Mouse (Mus musculus) hindbrain, embryonic 10.5 days (tissue): ENCODE measurements at regions not wholly inside any gene's neighbourhood (a gene's known extent, or its start where the extent isn't known, plus 50 kb on each side); places are given as distances from the start of the nearest gene placed in this dataset.

ENCODE experiments used
- DNase-seq: peaks from one replicate; pipeline ENCODE4 v3.0.0-alpha.2; 2017; ENCODE audit warnings: low spot score
- H3K27ac ChIP-seq: fragments of 300-500 bp; sonication (generic); 2 replicates; pipeline ENCODE4 v1.5.1; 2016; ENCODE audit warnings: mild to moderate bottlenecking, moderate library complexity
- H3K27me3 ChIP-seq: fragments of 300-500 bp; sonication (generic); 2 replicates; pipeline ENCODE4 v1.6.1; 2016; ENCODE audit warnings: mild to moderate bottlenecking; ENCODE audit not compliant: poor library complexity, insufficient read depth, severe bottlenecking
- H3K36me3 ChIP-seq: fragments of 300-500 bp; sonication (generic); 2 replicates; pipeline ENCODE4 v1.6.1; 2016; ENCODE audit warnings: mild to moderate bottlenecking, moderate library complexity
- H3K4me1 ChIP-seq: fragments of 300-500 bp; sonication (generic); replicated peaks from 2 replicates; pipeline ENCODE4 v1.6.1; 2016; ENCODE audit warnings: mild to moderate bottlenecking
- H3K4me3 ChIP-seq: fragments of 300-500 bp; sonication (generic); 2 replicates; pipeline ENCODE4 v1.5.1; 2016; ENCODE audit warnings: mild to moderate bottlenecking, moderate library complexity
- H3K9me3 ChIP-seq: fragments of 300-500 bp; sonication (generic); 2 replicates; pipeline ENCODE4 v1.6.1; 2016; ENCODE audit warnings: mild to moderate bottlenecking, moderate library complexity
- WGBS: fragments of 180-500 bp; shearing (Covaris S2); methylation state at CpG from one replicate; pipeline ENCODE4 v1.1.7; 2016; 5-methylcytosine and 5-hydroxymethylcytosine counted together

GRCm38 (mm10) chr8:113916649-113917048 is 68.1 kb upstream of the Adamts18 start:
- H3K36me3 ChIP-seq = no peaks in the 10 kb centered on the region
- H3K27ac ChIP-seq = no peak overlapping the region
- no peaks in the 10 kb centered on the region for H3K27me3 ChIP-seq
- no peaks in the 10 kb centered on the region for H3K9me3 ChIP-seq
- no peak for DNase-seq
- H3K4me3 ChIP-seq = no peak overlapping the region
- H3K4me1 ChIP-seq = no peaks in the 10 kb centered on the region
- WGBS = 87% methylated on average over 3 of the region's 3 CpGs

DNA sequence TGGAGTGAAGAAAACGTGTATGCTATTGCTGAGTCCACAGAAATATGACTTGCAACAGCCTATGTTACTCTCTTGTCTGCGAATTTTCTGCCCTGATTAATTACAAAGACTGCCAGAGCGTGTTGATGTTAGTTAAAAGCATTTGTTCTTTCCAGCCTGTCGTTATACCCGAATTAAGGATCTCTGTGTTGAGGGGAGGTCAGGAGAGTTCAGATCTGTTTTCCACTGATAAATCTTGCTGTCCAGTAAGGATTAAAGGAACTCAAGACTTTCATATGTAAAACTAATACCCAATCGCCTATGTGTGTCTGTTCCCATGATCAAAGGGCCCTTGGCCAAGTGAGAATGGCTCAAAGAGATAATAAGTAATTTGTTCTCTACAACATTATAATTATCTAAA is 68.7 kb upstream of the Adamts18 start:
- 66% methylated on average over 6 of the region's 6 CpGs for WGBS
- Histone ChIP-seq H3K36me3 (no peaks in the 10 kb centered on the region), H3K4me3 (no peak overlapping the region), H3K4me1 (no peaks in the 10 kb centered on the region), H3K27ac (no peak overlapping the region), H3K9me3 (no peaks in the 10 kb centered on the region), H3K27me3 (no peaks in the 10 kb centered on the region)
- DNase-seq = no peak

DNA sequence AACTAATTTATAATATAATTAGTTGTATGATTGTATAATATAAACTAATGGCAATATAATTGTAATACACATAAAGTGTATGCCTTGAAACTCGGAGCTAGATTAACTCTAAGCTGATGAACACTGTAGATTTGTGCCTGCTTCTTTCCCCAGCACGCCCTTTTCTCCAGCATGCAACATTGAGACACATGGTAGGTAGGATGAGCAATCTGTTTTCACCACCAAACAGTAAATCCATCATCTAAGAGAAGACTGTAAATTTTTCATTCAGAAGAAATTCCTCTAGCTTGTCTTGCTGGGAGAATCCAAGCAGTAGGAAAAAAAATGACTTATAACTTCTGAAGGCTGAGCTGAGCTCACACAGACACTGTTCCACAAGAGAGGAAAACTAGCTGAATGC is 71.8 kb upstream of the Adamts18 start:
- no peaks in the 10 kb centered on the region for H3K27me3 ChIP-seq
- no peaks in the 10 kb centered on the region for H3K4me1 ChIP-seq
- WGBS = 81% methylated on average over 2 of the region's 2 CpGs
- H3K4me3 ChIP-seq = no peak overlapping the region
- H3K27ac ChIP-seq = no peak overlapping the region
- no peaks in the 10 kb centered on the region for H3K9me3 ChIP-seq
- H3K36me3 ChIP-seq = no peaks in the 10 kb centered on the region
- DNase-seq = no peak

GRCm38 (mm10) chr8:113923381-113923780 is 74.8 kb upstream of the Adamts18 start:
- no peaks in the 10 kb centered on the region for H3K4me1 ChIP-seq
- no peaks in the 10 kb centered on the region for H3K27me3 ChIP-seq
- H3K27ac ChIP-seq = no peak overlapping the region
- no peak for DNase-seq
- H3K9me3 ChIP-seq = no peaks in the 10 kb centered on the region
- WGBS = 72% methylated on average over 3 of the region's 3 CpGs
- no peaks in the 10 kb centered on the region for H3K36me3 ChIP-seq
- H3K4me3 ChIP-seq = no peak overlapping the region

GRCm38 (mm10) chr8:113953721-113954120 is 105.2 kb upstream of the Adamts18 start:
- DNase-seq = no peak
- H3K36me3 ChIP-seq = no peaks in the 10 kb centered on the region
- no peak overlapping the region for H3K4me3 ChIP-seq
- no peak overlapping the region for H3K27ac ChIP-seq
- H3K9me3 ChIP-seq = no peaks in the 10 kb centered on the region
- 88% methylated on average over 3 of the region's 3 CpGs for WGBS
- H3K4me1 ChIP-seq = no peaks in the 10 kb centered on the region
- H3K27me3 ChIP-seq = no peaks in the 10 kb centered on the region

DNA sequence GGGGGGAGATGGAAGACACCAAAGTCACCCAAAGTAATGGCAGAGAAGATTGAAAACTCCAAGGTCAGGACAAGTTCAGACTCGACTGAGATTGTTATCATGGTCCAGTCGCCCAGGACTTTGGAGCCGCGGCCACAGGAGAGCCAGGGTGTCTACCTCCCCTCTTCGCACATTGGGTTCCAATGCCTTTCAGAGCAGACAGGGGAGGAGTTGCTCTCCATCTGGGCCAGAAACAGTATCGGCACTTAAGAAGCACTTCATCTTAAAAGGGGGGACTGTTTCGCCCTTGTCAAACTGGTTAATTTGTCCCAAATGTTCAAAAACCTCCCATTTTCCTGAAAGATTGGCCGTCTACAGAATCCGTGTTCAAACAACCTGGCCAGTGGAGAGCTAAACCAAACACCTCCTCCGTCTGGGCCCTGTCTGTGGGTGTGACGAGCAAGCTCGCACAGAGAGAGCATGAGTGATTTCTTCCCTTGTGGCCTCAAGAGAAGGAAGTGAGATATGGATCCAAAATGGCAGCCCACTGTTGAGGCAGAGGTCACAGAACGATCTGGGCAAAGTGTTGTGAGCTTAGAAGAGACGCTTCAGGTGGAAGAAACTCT is 108.0 kb upstream of the Adamts18 start:
- 90% methylated on average over 14 of the region's 14 CpGs for WGBS
- no peaks in the 10 kb centered on the region for H3K4me1 ChIP-seq
- no peaks in the 10 kb centered on the region for H3K36me3 ChIP-seq
- DNase-seq = no peak
- H3K27me3 ChIP-seq = no peaks in the 10 kb centered on the region
- no peak overlapping the region for H3K27ac ChIP-seq
- no peak overlapping the region for H3K4me3 ChIP-seq
- no peaks in the 10 kb centered on the region for H3K9me3 ChIP-seq

GRCm38 (mm10) chr8:113957821-113958220 is 109.3 kb upstream of the Adamts18 start:
- no peak for DNase-seq
- H3K36me3 ChIP-seq = no peaks in the 10 kb centered on the region
- no peaks in the 10 kb centered on the region for H3K9me3 ChIP-seq
- 56% methylated on average over 6 of the region's 6 CpGs for WGBS
- H3K4me1 ChIP-seq = peaks cover under 1% of the 10 kb centered on the region; the same call in 1 of the 2 replicates
- no peak overlapping the region for H3K27ac ChIP-seq
- no peaks in the 10 kb centered on the region; the same call in 1 of the 2 replicates for H3K27me3 ChIP-seq
- H3K4me3 ChIP-seq = no peak overlapping the region

GRCm38 (mm10) chr8:113975810-113976209 is 127.3 kb upstream of the Adamts18 start:
- Histone ChIP-seq H3K4me3 (no peak overlapping the region), H3K27ac (no peak overlapping the region; the same call in 1 of the 2 replicates), H3K27me3 (peaks cover 2% of the 10 kb centered on the region; the same call in 1 of the 2 replicates), H3K36me3 (no peaks in the 10 kb centered on the region), H3K9me3 (no peaks in the 10 kb centered on the region), H3K4me1 (peaks cover 12% of the 10 kb centered on the region)
- 84% methylated on average over 5 of the region's 5 CpGs for WGBS
- no peak for DNase-seq

DNA sequence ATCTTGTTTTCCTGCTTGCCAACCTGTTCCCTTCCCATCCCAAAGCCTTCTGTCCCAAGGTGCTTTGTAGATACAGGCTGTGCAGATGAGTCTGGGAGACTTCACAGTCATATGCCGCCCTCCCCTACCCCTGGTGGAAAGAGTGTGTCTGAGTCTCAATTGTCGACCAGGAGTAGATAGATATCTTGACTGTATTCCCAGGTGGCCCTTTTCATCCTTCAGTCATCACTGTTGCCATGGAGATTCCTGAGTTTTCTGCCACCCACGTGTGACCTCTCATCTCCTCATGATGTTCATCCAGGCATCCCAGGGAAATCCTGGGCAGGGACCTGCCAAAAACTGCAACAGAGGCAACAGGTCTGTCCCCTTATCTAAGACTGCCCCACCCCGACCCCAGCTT is 128.1 kb upstream of the Adamts18 start:
- Histone ChIP-seq H3K9me3 (no peaks in the 10 kb centered on the region), H3K27ac (no peak overlapping the region), H3K4me1 (peaks cover 19% of the 10 kb centered on the region), H3K4me3 (no peak overlapping the region), H3K27me3 (peaks cover 7% of the 10 kb centered on the region; the same call in 1 of the 2 replicates), H3K36me3 (no peaks in the 10 kb centered on the region)
- DNase-seq = no peak
- 50% methylated on average over 4 of the region's 4 CpGs for WGBS

GRCm38 (mm10) chr8:113977072-113977471 is 128.5 kb upstream of the Adamts18 start:
- peaks cover 7% of the 10 kb centered on the region; the same call in 1 of the 2 replicates for H3K27me3 ChIP-seq
- H3K4me1 ChIP-seq = peaks cover 19% of the 10 kb centered on the region
- no peak overlapping the region for H3K27ac ChIP-seq
- H3K4me3 ChIP-seq = no peak overlapping the region
- H3K9me3 ChIP-seq = no peaks in the 10 kb centered on the region
- WGBS = 55% methylated on average over 4 of the region's 4 CpGs
- no peaks in the 10 kb centered on the region for H3K36me3 ChIP-seq
- no peak for DNase-seq

DNA sequence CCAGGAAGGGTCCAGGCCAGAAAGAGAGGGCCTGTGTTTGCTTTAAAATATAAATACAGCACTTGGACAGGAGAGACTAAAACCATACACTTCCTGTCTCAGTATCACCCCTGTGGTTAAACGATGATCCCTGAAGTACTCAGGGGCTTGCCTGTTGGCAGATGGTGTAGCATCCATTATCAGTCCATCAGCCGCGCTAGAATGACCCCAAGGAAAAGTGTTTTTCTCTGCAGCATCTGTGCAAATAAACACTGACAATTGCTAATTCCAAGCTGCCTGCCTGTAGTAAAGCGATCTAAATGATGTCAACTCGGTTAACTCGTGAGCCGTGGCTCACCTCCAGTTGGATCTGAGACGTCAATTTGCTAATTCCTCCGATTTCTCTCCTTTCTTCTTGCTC is 130.4 kb upstream of the Adamts18 start:
- Histone ChIP-seq H3K9me3 (no peaks in the 10 kb centered on the region), H3K27ac (no peak overlapping the region; the same call in 1 of the 2 replicates), H3K36me3 (no peaks in the 10 kb centered on the region), H3K4me1 (peaks cover 19% of the 10 kb centered on the region), H3K27me3 (peaks cover 19% of the 10 kb centered on the region), H3K4me3 (no peak overlapping the region)
- 60% methylated on average over 9 of the region's 9 CpGs for WGBS
- no peak for DNase-seq

DNA sequence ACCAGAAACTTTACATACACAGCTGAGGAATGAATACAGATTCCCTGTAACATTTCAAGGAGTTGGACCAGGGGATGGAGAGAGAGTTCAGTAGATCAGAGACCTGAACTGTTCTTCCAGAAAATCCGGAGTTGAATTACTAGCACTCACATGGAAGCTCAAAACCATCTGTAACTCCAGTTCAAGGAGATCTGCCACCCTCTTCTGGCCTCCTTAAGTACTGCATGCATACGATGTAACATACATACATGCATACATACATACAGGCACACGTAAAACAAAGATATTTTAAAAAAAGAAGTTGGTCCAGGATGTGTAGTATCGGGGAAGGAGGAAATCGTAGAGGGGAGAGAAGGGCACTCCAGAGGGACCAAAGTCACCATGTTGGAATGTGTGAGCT is 131.3 kb upstream of the Adamts18 start:
- Histone ChIP-seq H3K9me3 (no peaks in the 10 kb centered on the region), H3K27me3 (peaks cover 19% of the 10 kb centered on the region), H3K4me3 (no peak overlapping the region), H3K36me3 (no peaks in the 10 kb centered on the region), H3K4me1 (peaks cover 19% of the 10 kb centered on the region), H3K27ac (no peak overlapping the region)
- DNase-seq = no peak
- WGBS = 95% methylated on average over 5 of the region's 5 CpGs

DNA sequence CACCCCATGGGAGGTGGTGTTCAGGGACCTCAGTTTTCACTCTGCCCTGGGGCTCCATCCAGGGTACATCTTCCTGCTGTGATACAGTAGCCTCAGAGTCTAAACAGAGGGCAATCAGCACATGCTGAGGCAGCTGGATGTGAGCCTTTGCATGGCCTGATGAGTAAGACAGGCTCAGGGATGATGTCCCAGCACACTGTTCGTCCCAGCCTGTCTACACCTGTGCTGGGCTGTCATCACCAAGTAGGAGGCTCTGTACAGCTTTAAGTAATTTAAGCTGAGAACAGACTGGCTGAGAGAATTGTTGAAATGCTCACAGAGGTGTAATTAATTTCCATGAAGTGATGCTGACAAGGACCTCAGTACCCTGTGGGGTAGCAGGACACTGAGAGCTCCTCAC is 132.8 kb upstream of the Adamts18 start:
- Histone ChIP-seq H3K9me3 (no peaks in the 10 kb centered on the region), H3K36me3 (no peaks in the 10 kb centered on the region), H3K4me3 (no peak overlapping the region), H3K27ac (no peak overlapping the region), H3K27me3 (peaks cover 19% of the 10 kb centered on the region), H3K4me1 (peaks cover 28% of the 10 kb centered on the region)
- WGBS = 12% methylated on average over 1 of the region's 1 CpGs
- DNase-seq = no peak

- Histone ChIP-seq H3K36me3 (no peaks in the 10 kb centered on the region), H3K9me3 (no peaks in the 10 kb centered on the region), H3K4me3 (no peak overlapping the region), H3K4me1 (peaks cover 19% of the 10 kb centered on the region), H3K27me3 (peaks cover 19% of the 10 kb centered on the region), H3K27ac (no peak overlapping the region)
- peak; percentile 67 for DNase-seq
- 14% methylated on average over 10 of the region's 10 CpGs for WGBS
These were observed 136.3 kb upstream of the Adamts18 start for GRCm38 (mm10) chr8:113984845-113985244.
